Mouse (Mus musculus) erythroblast, embryonic 14.5 days (primary cell): ENCODE measurements around the gene Pcsk5.

Source experiments
- GATA1 ChIP-seq: IDR thresholded peaks from 2 replicates; pipeline ENCODE4 v1.6.1; 2012; ENCODE audit warnings: low read length, inconsistent platforms, mixed read lengths
- TAL1 ChIP-seq: IDR thresholded peaks from 3 replicates; pipeline ENCODE4 v1.6.1; 2012; ENCODE audit warnings: low read length, inconsistent platforms, mixed read lengths

GRCm38 (mm10) chr19:17514456-17514855 lies 323.0 kb downstream of the Pcsk5 start:
- no peak for TF ChIP-seq GATA1
- no peak for TF ChIP-seq TAL1
